Mouse (Mus musculus) stomach, embryonic 16.5 days (tissue): Measurements from ENCODE around the gene Nabp2. TPM values are rescaled to one million over a fixed set of nuclear protein-coding genes. Genes with fewer than 3 reads are reported as not detected.
A peak's percentile ranks its signal among the peaks of the same experiment; 100 is the strongest.

ENCODE experiments used
- ATAC-seq: fragments of 200-750 bp; cut with Nextera tagmentation; 2 replicates; pipeline ENCODE4 v1.8.0; 2017; ENCODE audit warnings: moderate number of reproducible peaks, moderate TSS enrichment; ENCODE audit not compliant: insufficient read depth, low FRiP score
- H3K27ac ChIP-seq: fragments of 300-500 bp; sonication (generic); 2 replicates; pipeline ENCODE4 v1.5.1; 2014; ENCODE audit warnings: low read length
- H3K27me3 ChIP-seq: fragments of 300-500 bp; sonication (generic); 2 replicates; pipeline ENCODE4 v1.6.1; 2014; ENCODE audit warnings: low read length, control low read depth, mixed read lengths; ENCODE audit not compliant: control insufficient read depth, insufficient read depth
- H3K36me3 ChIP-seq: fragments of 300-500 bp; sonication (generic); 2 replicates; pipeline ENCODE4 v1.6.1; 2014; ENCODE audit warnings: low read length; ENCODE audit not compliant: control insufficient read depth, insufficient read depth
- H3K4me1 ChIP-seq: fragments of 300-500 bp; sonication (generic); 2 replicates; pipeline ENCODE4 v1.6.1; 2014; ENCODE audit warnings: low read length, control low read depth, mixed read lengths; ENCODE audit not compliant: control insufficient read depth, insufficient read depth
- H3K4me2 ChIP-seq: fragments of 300-500 bp; sonication (generic); 2 replicates; pipeline ENCODE4 v1.6.1; 2014; ENCODE audit warnings: low read depth, low read length, mixed read lengths
- H3K4me3 ChIP-seq: fragments of 300-500 bp; sonication (generic); replicated peaks from 2 replicates; pipeline ENCODE4 v1.5.1; 2014; ENCODE audit warnings: mild to moderate bottlenecking, low read length
- H3K9ac ChIP-seq: fragments of 300-500 bp; sonication (generic); 2 replicates; pipeline ENCODE4 v1.6.1; 2014; ENCODE audit warnings: low read length
- H3K9me3 ChIP-seq: fragments of 300-500 bp; sonication (generic); replicated peaks from 2 replicates; pipeline ENCODE4 v1.6.1; 2016; ENCODE audit warnings: low read length, control low read depth; ENCODE audit not compliant: control insufficient read depth
- WGBS: fragments of 180-500 bp; shearing (Covaris S2); extraction: QIAGEN DNeasy Blood & Tissue Kit; methylation state at CpG from one replicate; pipeline ENCODE4 v1.1.7; 2014; 5-methylcytosine and 5-hydroxymethylcytosine counted together
- polyA plus RNA-seq: library from polyadenylated mRNA; unstranded; fragments of >200 nt; fragmentation: Nextera tagmentation; extraction: Ambion mirVana; gene quantifications from 2 replicates; pipeline ENCODE4 v1.2.1, GENCODE M21; 2015

Gene Nabp2
- polyA plus RNA-seq, 1 experiment from 2014 or later, result 72.0 TPM

GRCm38 (mm10) chr10:128413076-128413475 lies 1.8 kb upstream of the Nabp2 start:
- 66% methylated on average over 1 of the region's 1 CpGs for WGBS
- H3K27ac ChIP-seq, result no peak overlapping the region
- peaks cover 7% of the 10 kb centered on the region; the same call in 1 of the 2 replicates for H3K36me3 ChIP-seq
- peak overlapping the region; percentile 75; the same call in 1 of the 2 replicates for H3K9ac ChIP-seq
- H3K4me3 ChIP-seq, result peak overlapping the region; percentile 71; the same call in 1 of the 2 replicates
- H3K27me3 ChIP-seq, result no peaks in the 10 kb centered on the region
- H3K4me1 ChIP-seq, result peaks cover 24% of the 10 kb centered on the region
- peak overlapping the region; percentile 90; the same call in 1 of the 2 replicates for H3K4me2 ChIP-seq
- no peak for ATAC-seq
- H3K9me3 ChIP-seq, result no peaks in the 10 kb centered on the region

GRCm38 (mm10) chr10:128412558-128412957 lies 1.3 kb upstream of the Nabp2 start:
- Histone ChIP-seq H3K36me3 (peaks cover 7% of the 10 kb centered on the region; the same call in 1 of the 2 replicates), H3K4me1 (peaks cover 24% of the 10 kb centered on the region), H3K9ac (peak overlapping the region; percentile 75), H3K9me3 (no peaks in the 10 kb centered on the region), H3K27me3 (no peaks in the 10 kb centered on the region), H3K4me3 (peak overlapping the region; percentile 71), H3K4me2 (peak overlapping the region; percentile 90), H3K27ac (peak overlapping the region; percentile 93)
- no peak for ATAC-seq
- WGBS, result 27% methylated on average over 1 of the region's 1 CpGs

- Histone ChIP-seq H3K36me3 (peaks cover 6% of the 10 kb centered on the region; the same call in 1 of the 2 replicates), H3K27ac (peak overlapping the region; percentile 93), H3K9me3 (no peaks in the 10 kb centered on the region), H3K4me3 (peak overlapping the region; percentile 71), H3K4me2 (peak overlapping the region; percentile 90), H3K9ac (peak overlapping the region; percentile 75), H3K4me1 (peaks cover 24% of the 10 kb centered on the region), H3K27me3 (no peaks in the 10 kb centered on the region)
- under 1% methylated on average over 14 of the region's 14 CpGs for WGBS
- no peak for ATAC-seq
Measured at GRCm38 (mm10) chr10:128412055-128412381, 726 bp upstream of the Nabp2 start.

GRCm38 (mm10) chr10:128410560-128410845 lies 789 bp downstream of the Nabp2 start:
- Histone ChIP-seq H3K27me3 (no peaks in the 10 kb centered on the region), H3K4me2 (peak overlapping the region; percentile 95), H3K27ac (peak overlapping the region; percentile 94), H3K9ac (peak overlapping the region; percentile 59), H3K36me3 (no peaks in the 10 kb centered on the region), H3K9me3 (no peaks in the 10 kb centered on the region), H3K4me3 (peak overlapping the region; percentile 71), H3K4me1 (peaks cover 24% of the 10 kb centered on the region)
- 19% methylated on average over 4 of the region's 4 CpGs for WGBS
- ATAC-seq, result no peak

- H3K9me3 ChIP-seq, result no peaks in the 10 kb centered on the region
- ATAC-seq, result peak; percentile 91
- whole genome bisulfite sequencing, result 5% methylated on average over 36 of the region's 36 CpGs
- H3K27me3 ChIP-seq, result no peaks in the 10 kb centered on the region
- H3K4me2 ChIP-seq, result peak overlapping the region; percentile 95
- H3K4me1 ChIP-seq, result peaks cover 24% of the 10 kb centered on the region
- no peaks in the 10 kb centered on the region for H3K36me3 ChIP-seq
- H3K4me3 ChIP-seq, result peak overlapping the region; percentile 71
- H3K27ac ChIP-seq, result peak overlapping the region; percentile 94
- H3K9ac ChIP-seq, result peak overlapping the region; percentile 80
Measured at GRCm38 (mm10) chr10:128409692-128410559, 1.4 kb downstream of the Nabp2 start.

GRCm38 (mm10) chr10:128408591-128409535 lies 2.4 kb downstream of the Nabp2 start:
- Histone ChIP-seq H3K27ac (peak overlapping the region; percentile 58), H3K9ac (peak overlapping the region; percentile 80), H3K4me3 (peak overlapping the region; percentile 71), H3K27me3 (no peaks in the 10 kb centered on the region), H3K36me3 (no peaks in the 10 kb centered on the region), H3K9me3 (no peaks in the 10 kb centered on the region), H3K4me1 (peaks cover 22% of the 10 kb centered on the region), H3K4me2 (peak overlapping the region; percentile 75)
- 16% methylated on average over 35 of the region's 35 CpGs for WGBS
- no peak for ATAC-seq

GRCm38 (mm10) chr10:128403931-128404330 lies 7.4 kb downstream of the Nabp2 start:
- no peaks in the 10 kb centered on the region for H3K9me3 ChIP-seq
- H3K27me3 ChIP-seq, result no peaks in the 10 kb centered on the region
- H3K9ac ChIP-seq, result no peak overlapping the region
- H3K4me2 ChIP-seq, result no peak overlapping the region
- H3K4me1 ChIP-seq, result 0 out of 2 replicates have a peak, but pooled peaks cover 6% of the 10 kb centered on the region
- no peaks in the 10 kb centered on the region for H3K36me3 ChIP-seq
- H3K27ac ChIP-seq, result no peak overlapping the region
- ATAC-seq, result no peak
- H3K4me3 ChIP-seq, result no peak overlapping the region
- 89% methylated on average over 7 of the region's 7 CpGs for WGBS

- H3K4me2 ChIP-seq, result no peak overlapping the region
- no peak overlapping the region for H3K27ac ChIP-seq
- H3K36me3 ChIP-seq, result no peaks in the 10 kb centered on the region
- WGBS, result 83% methylated on average over 9 of the region's 9 CpGs
- no peak overlapping the region for H3K4me3 ChIP-seq
- no peak for ATAC-seq
- no peaks in the 10 kb centered on the region for H3K9me3 ChIP-seq
- no peak overlapping the region for H3K9ac ChIP-seq
- no peaks in the 10 kb centered on the region for H3K27me3 ChIP-seq
- peaks cover 6% of the 10 kb centered on the region for H3K4me1 ChIP-seq
Measured at GRCm38 (mm10) chr10:128401638-128402037, 9.7 kb downstream of the Nabp2 start.
